Mouse (Mus musculus): Measurements from ENCODE around the gene Shb. TPM values are rescaled to one million over a fixed set of nuclear protein-coding genes. Genes with fewer than 3 reads are reported as not detected.

The Shb gene
- polyA plus RNA-seq, 1 experiment from 2014 or later, result 8.2 TPM

DNA sequence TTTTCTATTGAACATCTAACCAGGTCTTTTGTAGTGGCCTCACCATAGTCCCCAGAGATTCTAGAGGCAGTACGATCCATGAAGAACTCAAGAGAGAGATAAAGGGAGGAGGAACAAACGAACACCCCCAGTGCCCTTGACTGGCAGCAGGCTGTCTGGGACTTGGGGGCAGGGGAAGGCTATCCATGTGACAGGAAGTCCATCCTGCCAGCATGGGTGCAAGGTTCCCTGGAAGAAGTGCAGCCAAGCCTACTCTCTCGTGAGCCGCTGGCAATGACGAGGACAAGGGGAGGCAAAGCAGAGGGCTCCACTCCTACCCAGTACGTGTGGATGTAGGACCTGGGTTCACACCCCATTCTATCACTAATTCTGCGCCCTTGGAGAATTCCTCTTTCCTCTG lies 88.6 kb downstream of the Shb start:
- no peaks in the 10 kb centered on the region for H3K9me3 ChIP-seq (ENCODE audit: control insufficient read depth, low read length)
- no peaks in the 10 kb centered on the region for H3K36me3 ChIP-seq (ENCODE audit: control insufficient read depth, insufficient read depth, low read length)
- H3K27ac ChIP-seq (ENCODE audit: low read depth, low read length), result no peak overlapping the region
- no peaks in the 10 kb centered on the region; the same call in 1 of the 2 replicates for H3K4me1 ChIP-seq (replicated peaks; ENCODE audit: control insufficient read depth, insufficient read depth, low read length)
- no peak overlapping the region for H3K4me3 ChIP-seq (ENCODE audit: low read depth, low read length)
- ATAC-seq (replicated peaks; ENCODE audit: low FRiP score) (no peak), DNase-seq (ENCODE audit: low spot score) (no peak)
- 88% methylated on average over 7 of the region's 7 CpGs for WGBS
- H3K9ac ChIP-seq (ENCODE audit: low read length), result no peak overlapping the region
- no peaks in the 10 kb centered on the region for H3K27me3 ChIP-seq (ENCODE audit: control insufficient read depth, insufficient read depth, low read length)
- H3K4me2 ChIP-seq (ENCODE audit: low read depth, low read length, severe bottlenecking), result no peak overlapping the region

DNA sequence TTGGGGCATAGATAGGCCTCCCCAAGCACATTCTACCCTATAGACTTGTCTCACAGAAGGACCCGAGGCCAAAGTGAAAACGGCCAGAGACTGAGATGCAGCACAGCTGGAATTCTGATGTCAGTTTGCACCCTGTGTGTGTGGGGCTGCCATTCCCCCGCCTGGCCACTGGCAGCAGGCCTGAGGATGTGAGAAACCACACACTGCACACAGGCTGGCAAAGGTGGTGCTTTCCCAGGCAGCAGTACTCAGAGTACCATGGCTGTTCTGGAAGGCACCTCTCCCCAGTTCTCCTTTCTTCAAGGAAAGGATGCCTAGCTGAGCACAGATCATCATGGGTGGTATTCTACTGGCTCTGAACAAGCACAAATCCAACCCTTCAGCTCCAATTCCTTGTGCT lies 90.0 kb downstream of the Shb start:
- Histone ChIP-seq H3K9ac (ENCODE audit: low read length) (no peak overlapping the region), H3K4me1 (replicated peaks; ENCODE audit: control insufficient read depth, insufficient read depth, low read length) (no peaks in the 10 kb centered on the region; the same call in 1 of the 2 replicates), H3K27me3 (ENCODE audit: control insufficient read depth, insufficient read depth, low read length) (no peaks in the 10 kb centered on the region), H3K27ac (ENCODE audit: low read depth, low read length) (no peak overlapping the region), H3K9me3 (ENCODE audit: control insufficient read depth, low read length) (no peaks in the 10 kb centered on the region), H3K4me3 (ENCODE audit: low read depth, low read length) (no peak overlapping the region), H3K4me2 (ENCODE audit: low read depth, low read length, severe bottlenecking) (no peak overlapping the region), H3K36me3 (ENCODE audit: control insufficient read depth, insufficient read depth, low read length) (no peaks in the 10 kb centered on the region)
- WGBS, result 75% methylated on average over 3 of the region's 3 CpGs
- ATAC-seq (replicated peaks; ENCODE audit: low FRiP score), result no peak
- DNase-seq (ENCODE audit: low spot score), result no peak

DNA sequence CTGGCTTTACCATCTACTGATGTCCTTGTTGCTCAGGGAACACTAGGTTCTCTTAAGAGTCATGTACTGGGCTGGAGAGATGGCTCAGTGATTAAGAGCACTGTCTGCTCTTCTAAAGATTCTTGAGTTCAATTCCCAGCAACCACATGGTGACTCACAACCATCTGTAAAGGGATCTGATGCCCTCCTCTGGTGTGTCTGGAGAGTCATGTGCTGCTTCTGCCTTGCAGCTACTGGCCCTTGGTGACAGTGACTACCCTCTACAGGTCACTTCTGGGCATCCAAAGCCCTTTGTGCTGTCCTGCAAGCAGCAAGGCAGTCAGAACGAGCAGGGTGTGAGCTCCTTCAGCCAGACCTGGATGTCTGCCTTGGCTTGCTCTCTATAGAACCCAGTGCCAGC lies 90.5 kb downstream of the Shb start:
- peaks cover 4% of the 10 kb centered on the region; the same call in 1 of the 2 replicates for H3K4me1 ChIP-seq (replicated peaks; ENCODE audit: control insufficient read depth, insufficient read depth, low read length)
- WGBS, result 76% methylated on average over 1 of the region's 1 CpGs

DNA sequence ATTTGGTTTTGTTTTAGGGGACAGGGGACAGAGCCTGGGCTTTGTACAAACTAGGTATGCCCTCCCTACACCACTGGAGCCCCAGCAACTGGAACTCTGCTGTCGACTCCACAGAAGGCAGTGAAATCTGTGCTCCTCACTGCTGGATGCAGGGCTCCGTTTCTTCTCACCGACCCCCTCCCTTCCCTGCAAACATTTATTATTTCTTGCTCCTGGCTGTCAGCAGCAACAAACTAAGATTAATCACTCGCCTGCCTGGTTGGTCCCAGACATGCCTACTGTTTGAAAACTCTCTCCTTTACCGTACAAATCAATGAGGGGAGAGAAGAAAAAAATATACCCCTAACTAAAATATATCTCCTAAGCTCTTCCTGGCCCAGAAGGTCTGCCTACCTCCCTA lies 93.0 kb downstream of the Shb start:
- no peak overlapping the region for H3K4me3 ChIP-seq (ENCODE audit: low read depth, low read length)
- H3K27me3 ChIP-seq (ENCODE audit: control insufficient read depth, insufficient read depth, low read length), result no peaks in the 10 kb centered on the region
- no peak overlapping the region for H3K9ac ChIP-seq (ENCODE audit: low read length)
- no peak for ATAC-seq (replicated peaks; ENCODE audit: low FRiP score)
- no peaks in the 10 kb centered on the region for H3K36me3 ChIP-seq (ENCODE audit: control insufficient read depth, insufficient read depth, low read length)
- 77% methylated on average over 5 of the region's 5 CpGs for WGBS
- peaks cover 4% of the 10 kb centered on the region; the same call in 1 of the 2 replicates for H3K4me1 ChIP-seq (replicated peaks; ENCODE audit: control insufficient read depth, insufficient read depth, low read length)
- no peak overlapping the region for H3K27ac ChIP-seq (ENCODE audit: low read depth, low read length)
- H3K9me3 ChIP-seq (ENCODE audit: control insufficient read depth, low read length), result no peaks in the 10 kb centered on the region
- no peak overlapping the region for H3K4me2 ChIP-seq (ENCODE audit: low read depth, low read length, severe bottlenecking)
- no peak for DNase-seq (ENCODE audit: low spot score)

More for the DNA sequence above, 90.5 kb downstream of the Shb start:
- Histone ChIP-seq H3K9ac (ENCODE audit: low read length) (no peak overlapping the region), H3K27ac (ENCODE audit: low read depth, low read length) (no peak overlapping the region), H3K4me3 (ENCODE audit: low read depth, low read length) (no peak overlapping the region), H3K27me3 (ENCODE audit: control insufficient read depth, insufficient read depth, low read length) (no peaks in the 10 kb centered on the region), H3K9me3 (ENCODE audit: control insufficient read depth, low read length) (no peaks in the 10 kb centered on the region), H3K36me3 (ENCODE audit: control insufficient read depth, insufficient read depth, low read length) (no peaks in the 10 kb centered on the region), H3K4me2 (ENCODE audit: low read depth, low read length, severe bottlenecking) (no peak overlapping the region)
- ATAC-seq (replicated peaks; ENCODE audit: low FRiP score) (no peak), DNase-seq (ENCODE audit: low spot score) (no peak)

DNA sequence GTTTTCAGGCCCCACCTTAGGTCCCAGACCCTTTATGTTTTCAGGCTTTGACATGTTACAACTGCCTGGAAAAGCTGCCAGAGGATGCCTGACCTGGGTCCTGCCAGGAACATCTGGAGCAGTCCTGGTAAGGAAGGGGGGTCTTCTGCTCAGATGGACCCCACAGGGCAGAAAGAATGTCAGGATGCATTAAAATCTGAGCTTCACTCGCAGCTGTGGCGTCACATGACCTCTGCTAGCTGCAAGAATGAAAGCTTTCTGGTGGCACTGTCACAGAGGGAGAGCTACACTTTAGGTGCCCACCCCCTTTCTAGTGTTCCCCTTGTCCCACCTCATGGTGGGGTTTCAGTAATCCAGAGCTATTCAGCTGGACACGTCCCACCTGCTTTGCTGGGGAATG lies 95.3 kb downstream of the Shb start:
- 64% methylated on average over 3 of the region's 3 CpGs for WGBS
- no peak for DNase-seq (ENCODE audit: low spot score)
- no peaks in the 10 kb centered on the region for H3K27me3 ChIP-seq (ENCODE audit: control insufficient read depth, insufficient read depth, low read length)
- no peak overlapping the region for H3K27ac ChIP-seq (ENCODE audit: low read depth, low read length)
- no peak overlapping the region for H3K4me3 ChIP-seq (ENCODE audit: low read depth, low read length)
- peaks cover 4% of the 10 kb centered on the region; the same call in 1 of the 2 replicates for H3K4me1 ChIP-seq (replicated peaks; ENCODE audit: control insufficient read depth, insufficient read depth, low read length)
- H3K4me2 ChIP-seq (ENCODE audit: low read depth, low read length, severe bottlenecking), result no peak overlapping the region
- H3K36me3 ChIP-seq (ENCODE audit: control insufficient read depth, insufficient read depth, low read length), result no peaks in the 10 kb centered on the region
- H3K9me3 ChIP-seq (ENCODE audit: control insufficient read depth, low read length), result no peaks in the 10 kb centered on the region
- no peak overlapping the region for H3K9ac ChIP-seq (ENCODE audit: low read length)
- ATAC-seq (replicated peaks; ENCODE audit: low FRiP score), result no peak

DNA sequence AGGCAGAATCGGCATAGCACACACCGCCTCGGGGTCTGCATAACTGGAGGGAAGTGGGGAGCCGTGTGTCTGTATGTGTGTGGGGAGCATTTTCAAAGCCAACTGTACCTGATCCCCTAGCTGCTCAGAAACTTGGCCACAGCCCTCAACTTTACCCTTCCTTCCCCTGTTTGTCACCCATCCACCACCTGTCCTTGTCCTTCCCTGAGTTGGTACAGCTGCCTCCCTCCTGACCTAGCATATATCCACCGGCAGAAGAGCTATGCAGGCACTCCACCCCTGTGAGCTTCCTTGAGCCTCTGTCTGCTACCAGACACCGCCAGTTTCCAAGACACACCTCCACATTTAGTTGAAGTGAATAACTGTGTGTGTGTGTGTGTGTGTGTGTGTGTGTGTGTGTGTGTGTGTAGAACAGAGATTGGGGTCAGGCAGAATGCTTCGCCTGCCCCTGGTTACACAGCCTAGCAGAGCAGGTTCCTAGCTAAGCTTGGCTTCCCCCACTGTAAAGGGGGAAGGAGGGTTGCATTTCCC lies 95.8 kb downstream of the Shb start:
- no peak overlapping the region for H3K27ac ChIP-seq (ENCODE audit: low read depth, low read length)
- peaks cover 4% of the 10 kb centered on the region; the same call in 1 of the 2 replicates for H3K4me1 ChIP-seq (replicated peaks; ENCODE audit: control insufficient read depth, insufficient read depth, low read length)
- no peak overlapping the region for H3K4me3 ChIP-seq (ENCODE audit: low read depth, low read length)
- DNase-seq (ENCODE audit: low spot score) (no peak), ATAC-seq (replicated peaks; ENCODE audit: low FRiP score) (no peak)
- H3K27me3 ChIP-seq (ENCODE audit: control insufficient read depth, insufficient read depth, low read length), result no peaks in the 10 kb centered on the region
- no peak overlapping the region for H3K9ac ChIP-seq (ENCODE audit: low read length)
- no peaks in the 10 kb centered on the region for H3K36me3 ChIP-seq (ENCODE audit: control insufficient read depth, insufficient read depth, low read length)
- H3K4me2 ChIP-seq (ENCODE audit: low read depth, low read length, severe bottlenecking), result no peak overlapping the region
- 68% methylated on average over 7 of the region's 7 CpGs for WGBS
- H3K9me3 ChIP-seq (ENCODE audit: control insufficient read depth, low read length), result no peaks in the 10 kb centered on the region

DNA sequence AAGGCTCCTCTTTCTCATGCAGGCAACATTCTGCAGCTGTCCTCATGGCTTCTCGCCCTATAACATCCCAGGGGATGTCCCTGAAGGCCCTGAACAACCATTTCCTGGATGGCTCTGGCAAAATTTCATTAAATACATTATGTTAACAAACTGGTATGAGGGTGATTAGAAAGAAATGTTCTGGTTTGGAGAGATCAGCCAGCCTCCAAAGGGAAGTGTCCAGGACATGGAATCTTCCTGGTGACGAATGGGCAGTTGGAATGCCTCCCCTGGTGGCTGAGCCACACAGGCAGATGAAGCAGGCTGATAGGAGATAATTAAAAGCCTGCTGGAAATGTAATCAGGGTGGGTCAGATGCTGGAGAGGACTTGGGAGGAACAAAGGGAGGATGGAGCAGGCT lies 96.4 kb downstream of the Shb start:
- WGBS, result 57% methylated on average over 2 of the region's 2 CpGs
- DNase-seq (ENCODE audit: low spot score) (no peak), ATAC-seq (replicated peaks; ENCODE audit: low FRiP score) (no peak)
- no peak overlapping the region for H3K4me2 ChIP-seq (ENCODE audit: low read depth, low read length, severe bottlenecking)
- H3K4me3 ChIP-seq (ENCODE audit: low read depth, low read length), result no peak overlapping the region
- peaks cover 4% of the 10 kb centered on the region; the same call in 1 of the 2 replicates for H3K4me1 ChIP-seq (replicated peaks; ENCODE audit: control insufficient read depth, insufficient read depth, low read length)
- H3K9ac ChIP-seq (ENCODE audit: low read length), result no peak overlapping the region
- H3K9me3 ChIP-seq (ENCODE audit: control insufficient read depth, low read length), result no peaks in the 10 kb centered on the region
- no peak overlapping the region for H3K27ac ChIP-seq (ENCODE audit: low read depth, low read length)
- H3K27me3 ChIP-seq (ENCODE audit: control insufficient read depth, insufficient read depth, low read length), result no peaks in the 10 kb centered on the region
- H3K36me3 ChIP-seq (ENCODE audit: control insufficient read depth, insufficient read depth, low read length), result no peaks in the 10 kb centered on the region

DNA sequence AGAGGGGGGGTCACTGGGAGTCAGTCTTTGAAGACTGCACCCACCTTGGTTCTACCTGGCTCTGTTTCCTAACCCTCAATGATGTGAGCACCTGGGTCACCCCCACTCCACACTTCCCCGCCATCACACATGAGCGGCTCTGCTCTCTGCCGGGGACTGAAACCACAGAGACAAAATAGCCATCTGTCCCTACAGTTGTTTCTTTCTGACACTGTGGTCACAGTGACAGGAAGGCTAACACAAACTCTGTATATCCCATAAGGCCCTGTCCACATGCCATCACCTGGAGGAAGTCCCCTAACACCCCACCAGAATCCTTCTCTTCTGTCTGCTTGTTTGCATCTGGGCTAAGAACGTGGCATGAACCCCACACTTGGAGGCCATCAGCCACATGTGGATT lies 97.6 kb downstream of the Shb start:
- H3K4me3 ChIP-seq (ENCODE audit: low read depth, low read length), result no peak overlapping the region
- H3K36me3 ChIP-seq (ENCODE audit: control insufficient read depth, insufficient read depth, low read length), result no peaks in the 10 kb centered on the region
- peaks cover 4% of the 10 kb centered on the region; the same call in 1 of the 2 replicates for H3K4me1 ChIP-seq (replicated peaks; ENCODE audit: control insufficient read depth, insufficient read depth, low read length)
- 78% methylated on average over 4 of the region's 4 CpGs for WGBS
- DNase-seq (ENCODE audit: low spot score), result no peak
- H3K9me3 ChIP-seq (ENCODE audit: control insufficient read depth, low read length), result no peaks in the 10 kb centered on the region
- no peak for ATAC-seq (replicated peaks; ENCODE audit: low FRiP score)
- H3K27me3 ChIP-seq (ENCODE audit: control insufficient read depth, insufficient read depth, low read length), result no peaks in the 10 kb centered on the region
- no peak overlapping the region for H3K27ac ChIP-seq (ENCODE audit: low read depth, low read length)
- H3K4me2 ChIP-seq (ENCODE audit: low read depth, low read length, severe bottlenecking), result no peak overlapping the region
- no peak overlapping the region for H3K9ac ChIP-seq (ENCODE audit: low read length)

DNA sequence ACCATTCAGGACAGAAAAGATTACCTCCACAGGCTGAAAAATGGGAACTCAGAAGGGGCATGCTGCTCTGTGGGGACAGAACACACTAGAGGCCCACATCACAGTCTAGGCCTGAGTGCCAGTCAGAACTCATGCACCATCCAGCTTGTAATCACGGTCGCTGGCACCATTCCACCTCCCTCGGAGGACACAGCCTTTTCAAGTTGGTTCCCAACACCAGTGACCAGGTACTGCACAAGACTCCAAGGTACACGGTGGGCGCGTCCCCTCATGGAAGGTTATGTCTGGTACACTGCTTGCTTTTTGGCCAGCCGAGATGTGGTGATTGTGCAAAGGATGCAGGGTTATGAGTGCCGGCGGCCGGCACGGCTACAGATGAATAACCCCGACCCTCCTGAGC lies 98.2 kb downstream of the Shb start:
- ATAC-seq (replicated peaks; ENCODE audit: low FRiP score), result no peak
- Histone ChIP-seq H3K4me3 (ENCODE audit: low read depth, low read length) (no peak overlapping the region), H3K27ac (ENCODE audit: low read depth, low read length) (no peak overlapping the region), H3K36me3 (ENCODE audit: control insufficient read depth, insufficient read depth, low read length) (no peaks in the 10 kb centered on the region), H3K27me3 (ENCODE audit: control insufficient read depth, insufficient read depth, low read length) (no peaks in the 10 kb centered on the region), H3K4me2 (ENCODE audit: low read depth, low read length, severe bottlenecking) (no peak overlapping the region), H3K4me1 (replicated peaks; ENCODE audit: control insufficient read depth, insufficient read depth, low read length) (peaks cover 4% of the 10 kb centered on the region; the same call in 1 of the 2 replicates), H3K9me3 (ENCODE audit: control insufficient read depth, low read length) (no peaks in the 10 kb centered on the region), H3K9ac (ENCODE audit: low read length) (no peak overlapping the region)
- WGBS, result 79% methylated on average over 12 of the region's 12 CpGs
- no peak for DNase-seq (ENCODE audit: low spot score)

All from forebrain, embryonic 11.5 days (tissue).